Mouse (Mus musculus) urinary bladder, adult 18-20 months (tissue): ENCODE data around the gene Slc38a1.

ENCODE experiments used
- DNase-seq, 2 experiments: peaks; one replicate each; pipeline ENCODE4 v3.0.0; 2022; ENCODE audit warnings: low spot score in 2 of 2, mixed read lengths in 2 of 2

Slc38a1 gene

GRCm38 (mm10) chr15:96562521-96562920, 80.2 kb downstream of the Slc38a1 start:
- no peak for DNase-seq

- DNase-seq: no peak
Observed at GRCm38 (mm10) chr15:96560576-96561298, 82.0 kb downstream of the Slc38a1 start.

GRCm38 (mm10) chr15:96551569-96552380, 90.9 kb downstream of the Slc38a1 start:
- DNase-seq: peak in 1 of 2 experiments; percentile 25

- DNase-seq: no peak
Observed at GRCm38 (mm10) chr15:96551107-96551506, 91.6 kb downstream of the Slc38a1 start.

GRCm38 (mm10) chr15:96548363-96548762, 94.3 kb downstream of the Slc38a1 start:
- no peak for DNase-seq

- DNase-seq: no peak
Observed at GRCm38 (mm10) chr15:96547256-96548195, 95.2 kb downstream of the Slc38a1 start.

GRCm38 (mm10) chr15:96543181-96543828, 99.4 kb downstream of the Slc38a1 start:
- DNase-seq: no peak

- no peak for DNase-seq
Observed at GRCm38 (mm10) chr15:96542135-96542534, 100.6 kb downstream of the Slc38a1 start.

GRCm38 (mm10) chr15:96537272-96537671, 105.4 kb downstream of the Slc38a1 start:
- DNase-seq: no peak

GRCm38 (mm10) chr15:96536412-96536811, 106.3 kb downstream of the Slc38a1 start:
- no peak for DNase-seq

GRCm38 (mm10) chr15:96527686-96528085, 115.0 kb downstream of the Slc38a1 start:
- DNase-seq: no peak

- DNase-seq: no peak
Observed at GRCm38 (mm10) chr15:96524239-96524738, 118.4 kb downstream of the Slc38a1 start.
